Mouse (Mus musculus) kidney, postnatal 0 days (tissue): ENCODE data around the gene Dclre1c. TPM values are rescaled to one million over a fixed set of nuclear protein-coding genes. Genes with fewer than 3 reads are reported as not detected.
"Not testable (repeated sequence)": the region's sequence is repeated elsewhere in the genome, so short reads cannot be mapped to it uniquely, and the experiment has no call there.

Source experiments
- ATAC-seq: fragments of 200-750 bp; cut with Nextera tagmentation; replicated peaks from 2 replicates; pipeline ENCODE4 v1.8.0; 2017; ENCODE audit warnings: low read depth, moderate number of reproducible peaks, moderate TSS enrichment, moderate library complexity; ENCODE audit not compliant: low FRiP score
- DNase-seq: peaks from one replicate; pipeline ENCODE4 v3.0.0-alpha.2; 2016; ENCODE audit warnings: low spot score
- H3K27ac ChIP-seq: fragments of 300-500 bp; sonication (generic); 2 replicates; pipeline ENCODE4 v1.5.1; 2014; ENCODE audit warnings: mild to moderate bottlenecking
- H3K27me3 ChIP-seq: fragments of 300-500 bp; sonication (generic); 2 replicates; pipeline ENCODE4 v1.6.1; 2014; ENCODE audit warnings: low read length, mixed read lengths; ENCODE audit not compliant: insufficient read depth
- H3K36me3 ChIP-seq: fragments of 300-500 bp; sonication (generic); 2 replicates; pipeline ENCODE4 v1.6.1; 2014; ENCODE audit warnings: low read length, mixed read lengths; ENCODE audit not compliant: insufficient read depth
- H3K4me1 ChIP-seq: fragments of 300-500 bp; sonication (generic); replicated peaks from 2 replicates; pipeline ENCODE4 v1.6.1; 2014; ENCODE audit warnings: antibody characterized with exemption, low read length, mixed read lengths; ENCODE audit not compliant: insufficient read depth
- H3K4me2 ChIP-seq: fragments of 300-500 bp; sonication (generic); 2 replicates; pipeline ENCODE4 v1.6.1; 2014; ENCODE audit warnings: mild to moderate bottlenecking, low read length, moderate library complexity, mixed read lengths
- H3K4me3 ChIP-seq: fragments of 300-500 bp; sonication (generic); replicated peaks from 2 replicates; pipeline ENCODE4 v1.5.1; 2014; ENCODE audit warnings: low read depth, low read length
- H3K9ac ChIP-seq: fragments of 300-500 bp; sonication (generic); 2 replicates; pipeline ENCODE4 v1.6.1; 2014; ENCODE audit warnings: low read depth, low read length
- H3K9me3 ChIP-seq: fragments of 300-500 bp; sonication (generic); replicated peaks from 2 replicates; pipeline ENCODE4 v1.6.1; 2016; ENCODE audit warnings: low read length, inconsistent platforms, mixed read lengths
- CTCF ChIP-seq: IDR thresholded peaks from 2 replicates; pipeline ENCODE4 v1.5.1; 2016; ENCODE audit warnings: antibody characterized with exemption, low read depth, mild to moderate bottlenecking, moderate library complexity
- WGBS: fragments of 180-500 bp; shearing (Covaris S2); extraction: QIAGEN DNeasy Blood & Tissue Kit; methylation state at CpG from one replicate; pipeline ENCODE4 v1.1.7; 2014; 5-methylcytosine and 5-hydroxymethylcytosine counted together
- polyA plus RNA-seq: library from polyadenylated mRNA; unstranded; fragments of >200 nt; fragmentation: Nextera tagmentation; extraction: Ambion mirVana; gene quantifications from 2 replicates; pipeline ENCODE4 v1.2.1, GENCODE M21; 2015

The Dclre1c gene
- polyA plus RNA-seq: 3.5 and 4.1 TPM in 2 replicates

GRCm38 (mm10) chr2:3423841-3424578 lies at the start of gene Dclre1c:
Gene Dclre1c (plus strand): TSS chr2:3424131.
- WGBS: under 1% methylated on average over 29 of the region's 29 CpGs
- no peaks in the 10 kb centered on the region for H3K27me3 ChIP-seq
- no peak within 1 kb of the TSS for H3K27ac ChIP-seq
- DNase-seq: peak; percentile 95
- peak within 1 kb of the TSS; percentile 96 for H3K4me2 ChIP-seq
- H3K9me3 ChIP-seq: no peaks in the 10 kb centered on the region
- H3K9ac ChIP-seq: peak within 1 kb of the TSS; percentile 63
- no peaks in the 10 kb centered on the region for H3K36me3 ChIP-seq
- H3K4me3 ChIP-seq: peak within 1 kb of the TSS; percentile 63
- peak; percentile 99 for ATAC-seq
- H3K4me1 ChIP-seq: no peaks in the 10 kb centered on the region
- TF ChIP-seq CTCF: no peak

GRCm38 (mm10) chr2:3387105-3387860 lies 36.6 kb upstream of the Dclre1c start:
- ATAC-seq: no peak

DNA sequence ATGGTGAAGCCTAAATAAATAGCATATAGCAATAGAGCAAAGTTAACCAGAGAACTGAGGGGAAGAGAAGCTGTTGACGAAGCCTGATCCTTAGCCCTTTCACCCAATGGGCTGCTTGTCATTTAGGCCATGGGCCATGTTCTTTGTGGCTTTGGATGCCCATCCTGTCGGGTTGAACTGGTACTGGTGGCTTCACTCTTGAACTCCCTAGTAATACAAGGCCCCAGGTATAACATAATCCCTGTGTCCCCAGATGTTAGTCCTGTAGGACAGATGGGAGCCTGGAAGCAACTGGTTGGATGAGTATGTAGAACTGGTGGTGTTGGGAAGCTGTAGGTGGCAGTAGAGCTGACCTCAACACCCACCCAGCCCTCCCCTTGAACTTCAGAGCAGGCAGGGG lies 32.0 kb upstream of the Dclre1c start:
- Histone ChIP-seq H3K4me1 (no peaks in the 10 kb centered on the region), H3K4me3 (no peak overlapping the region), H3K9ac (no peak overlapping the region), H3K27me3 (no peaks in the 10 kb centered on the region), H3K9me3 (no peaks in the 10 kb centered on the region), H3K4me2 (no peak overlapping the region), H3K36me3 (no peaks in the 10 kb centered on the region), H3K27ac (no peak overlapping the region)
- DNase-seq: no peak
- no peak for ATAC-seq
- 79% methylated on average over 2 of the region's 2 CpGs for WGBS
- TF ChIP-seq CTCF: no peak

More at GRCm38 (mm10) chr2:3387105-3387860, 36.6 kb upstream of the Dclre1c start:
- no peak for DNase-seq
- WGBS: 68% methylated on average over 6 of the region's 6 CpGs
- no peak overlapping the region for H3K4me3 ChIP-seq
- H3K9ac ChIP-seq: no peak overlapping the region
- H3K4me1 ChIP-seq: no peaks in the 10 kb centered on the region
- no peaks in the 10 kb centered on the region for H3K27me3 ChIP-seq
- H3K27ac ChIP-seq: no peak overlapping the region
- no peak for TF ChIP-seq CTCF
- no peak overlapping the region for H3K4me2 ChIP-seq
- no peaks in the 10 kb centered on the region for H3K9me3 ChIP-seq
- no peaks in the 10 kb centered on the region for H3K36me3 ChIP-seq

DNA sequence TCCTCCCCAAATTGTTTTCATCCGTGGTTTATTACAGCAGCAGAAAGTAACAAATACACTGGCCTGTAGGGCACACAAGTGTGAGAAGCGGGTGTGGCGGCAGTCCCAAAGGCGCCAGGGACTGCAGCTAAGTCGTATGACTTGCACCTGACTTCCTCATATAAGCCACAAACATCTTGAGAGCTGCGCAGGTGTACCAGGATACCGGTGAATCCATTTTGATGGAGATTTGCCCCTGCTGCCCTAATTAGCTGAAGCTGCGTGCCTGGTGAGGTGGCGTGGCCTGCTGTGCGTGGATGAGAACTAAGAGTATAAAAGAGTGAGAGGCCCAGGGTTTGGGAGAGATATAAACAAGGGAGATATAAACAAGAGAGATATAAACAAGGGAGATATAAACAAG lies 26.8 kb upstream of the Dclre1c start, which contains the start of gene Olah:
Gene Olah, minus strand, starts transcription at position 101 of the 400 bp plus-strand sequence.
- not testable (repeated sequence) for DNase-seq, H3K9me3 ChIP-seq, H3K4me1 ChIP-seq, H3K27me3 ChIP-seq, H3K27ac ChIP-seq, H3K36me3 ChIP-seq, H3K4me3 ChIP-seq, ATAC-seq, H3K9ac ChIP-seq, H3K4me2 ChIP-seq
- WGBS: 72% methylated on average over 10 of the region's 10 CpGs

DNA sequence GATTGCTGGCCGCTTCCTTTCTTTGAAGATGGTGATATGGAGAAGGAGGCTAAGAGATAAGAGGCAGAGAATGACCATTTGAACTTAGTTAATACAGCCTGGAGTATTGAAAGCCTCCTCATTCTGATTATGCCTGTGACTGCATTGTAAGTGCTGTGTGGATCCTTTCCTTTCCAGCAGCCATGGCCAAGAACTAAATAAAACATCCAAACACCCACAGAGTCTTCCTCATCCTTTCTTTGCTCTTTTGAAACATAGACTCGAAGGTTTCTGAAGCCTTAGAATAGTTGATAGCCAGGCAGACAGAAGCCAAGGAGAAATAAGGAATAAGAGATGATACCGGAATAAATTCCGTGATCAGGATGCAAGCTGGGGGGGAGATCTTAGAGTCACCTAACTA lies 17.9 kb upstream of the Dclre1c start:
- TF ChIP-seq CTCF: no peak

DNA sequence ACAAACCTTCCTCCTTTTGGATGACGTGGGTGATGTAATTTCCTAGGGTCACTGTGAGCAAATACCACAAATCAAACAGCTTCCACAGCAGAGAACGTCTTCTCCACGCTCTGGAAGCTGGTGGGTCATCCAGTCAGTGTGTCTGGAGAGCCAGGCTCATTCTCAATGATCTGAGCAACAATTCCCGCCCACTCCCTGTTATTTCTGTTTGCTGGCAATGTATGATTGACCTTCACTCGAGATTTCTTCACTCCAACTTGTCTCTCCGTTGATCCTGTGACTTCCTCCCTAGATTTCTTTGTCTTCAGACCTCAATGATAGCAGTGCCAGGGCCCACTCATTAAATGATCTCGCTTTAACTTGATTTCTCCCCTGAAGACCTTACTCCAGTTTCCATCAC lies 16.2 kb upstream of the Dclre1c start:
- no peak for TF ChIP-seq CTCF
- ATAC-seq (no peak), DNase-seq (no peak)
- WGBS: 60% methylated on average over 7 of the region's 7 CpGs
- Histone ChIP-seq H3K9ac (no peak overlapping the region), H3K4me2 (no peak overlapping the region), H3K27ac (no peak overlapping the region), H3K4me3 (no peak overlapping the region), H3K9me3 (no peaks in the 10 kb centered on the region), H3K27me3 (no peaks in the 10 kb centered on the region), H3K36me3 (no peaks in the 10 kb centered on the region), H3K4me1 (no peaks in the 10 kb centered on the region)

More for the DNA sequence above, 17.9 kb upstream of the Dclre1c start:
- no peaks in the 10 kb centered on the region for H3K36me3 ChIP-seq
- H3K4me2 ChIP-seq: no peak overlapping the region
- WGBS: 84% methylated on average over 4 of the region's 4 CpGs
- no peak overlapping the region for H3K27ac ChIP-seq
- no peak for ATAC-seq
- no peak for DNase-seq
- H3K4me1 ChIP-seq: no peaks in the 10 kb centered on the region
- no peak overlapping the region for H3K9ac ChIP-seq
- no peak overlapping the region for H3K4me3 ChIP-seq
- no peaks in the 10 kb centered on the region for H3K9me3 ChIP-seq
- no peaks in the 10 kb centered on the region for H3K27me3 ChIP-seq
